In genomic region chr3:104788561-104789311, GRCm38 (mm10) we compare ENCODE assay signal across 8 mouse cellular contexts. TPM values are rescaled to one million over a fixed set of nuclear protein-coding genes. Genes with fewer than 3 reads are reported as not detected.
DNase-seq lines count a peak whose midpoint lies in the region; ATAC-seq and TF ChIP-seq lines count a peak whose summit lies in the region.

No protein-coding gene starts in this region.

- peak overlapping the region; percentile 34 for H3K9ac ChIP-seq in forebrain, embryonic 15.5 days (replicated peaks)
- H3K9ac ChIP-seq in lung, postnatal 0 days (replicated peaks; ENCODE audit: low read depth): peak overlapping the region; percentile 71

- H3K9me3 ChIP-seq in forebrain, embryonic 15.5 days: no peaks in the 10 kb centered on the region
- H3K9me3 ChIP-seq in lung, postnatal 0 days (ENCODE audit: low read length): no peaks in the 10 kb centered on the region

- intact Hi-C loops in heart, postnatal 25 days (cut with DNase I): loop anchor here (2.0 to 5.0 kb wide), 3 partner anchors 30 to 269 kb away; partner anchors contain the start of genes Capza1, Mov10 and St7l

- H3K27me3 ChIP-seq in forebrain, embryonic 15.5 days: peaks cover 5% of the 10 kb centered on the region; the same call in 1 of the 2 replicates
- H3K27me3 ChIP-seq in lung, postnatal 0 days (replicated peaks; ENCODE audit: insufficient read depth, low read length): no peaks in the 10 kb centered on the region

- no peaks in the 10 kb centered on the region for H3K36me3 ChIP-seq in forebrain, embryonic 15.5 days
- peaks cover 13% of the 10 kb centered on the region; the same call in 1 of the 2 replicates for H3K36me3 ChIP-seq in lung, postnatal 0 days (ENCODE audit: insufficient read depth, low read length)

- TF ChIP-seq EP300 in lung, postnatal 0 days (IDR thresholded peaks at IDR 0.05): no peak

- peaks cover 29% of the 10 kb centered on the region for H3K4me1 ChIP-seq in forebrain, embryonic 15.5 days
- peaks cover 15% of the 10 kb centered on the region for H3K4me1 ChIP-seq in lung, postnatal 0 days (ENCODE audit: insufficient read depth, low read depth, low read length)

- ATAC-seq in cerebellum, adult (ENCODE audit: insufficient number of reproducible peaks, low FRiP score, low TSS enrichment): peak; percentile 23; the same call in 1 of the 2 replicates
- ATAC-seq in forebrain, embryonic 15.5 days (replicated peaks): peak; percentile 83
- ATAC-seq in lung, postnatal 0 days: peak; percentile 93

- peak; percentile 48 for DNase-seq in ES-CJ7 (ENCODE audit: low read depth, low spot score)
- peak; percentile 78 for DNase-seq in heart, postnatal 25 days (ENCODE audit: low spot score)
- peak; percentile 88 to 94 for DNase-seq in kidney, postnatal 4 days
- peak; percentile 94 for DNase-seq in lung, postnatal 0 days (ENCODE audit: low spot score)
- peak; percentile 78 for DNase-seq in ovary, adult 18-20 months (ENCODE audit: low spot score)
- peak; percentile 84 for DNase-seq in urinary bladder, postnatal 14 days (ENCODE audit: low spot score)

- H3K27ac ChIP-seq in forebrain, embryonic 15.5 days (replicated peaks): 0 out of 2 replicates have a peak overlapping the region, but pooled peaks have one; percentile 20
- peak overlapping the region; percentile 88 for H3K27ac ChIP-seq in lung, postnatal 0 days (ENCODE audit: low read length)

- WGBS in forebrain, embryonic 15.5 days: under 1% methylated on average over 41 of the region's 52 CpGs
- WGBS in lung, postnatal 0 days: 1% methylated on average over 39 of the region's 52 CpGs

- peak overlapping the region; percentile 81 for H3K4me2 ChIP-seq in forebrain, embryonic 15.5 days (replicated peaks)
- peak overlapping the region; percentile 66 for H3K4me2 ChIP-seq in lung, postnatal 0 days (replicated peaks; ENCODE audit: low read depth, low read length)

- peak; percentile 84 for TF ChIP-seq CTCF in lung, postnatal 0 days (IDR thresholded peaks at IDR 0.05)

- H3K4me3 ChIP-seq in forebrain, embryonic 15.5 days: peak overlapping the region; percentile 43
- H3K4me3 ChIP-seq in lung, postnatal 0 days (ENCODE audit: low read depth, low read length): peak overlapping the region; percentile 62

RNA-seq across cellular contexts. Expression of gene Rhoc, which starts 0.6 kb away (rescaled TPM):
- 43.3 and 44.6 TPM in 2 replicates for polyA plus RNA-seq in forebrain, embryonic 15.5 days (2015; fragmentation: Nextera tagmentation; extraction: Ambion mirVana)
- 100 to 1,000 TPM in 1 of 2 experiments, 10 to 100 TPM in 1; 96.9 to 108 TPM for total RNA-seq in heart, postnatal 25 days (2021)
- 242 and 258 TPM in 2 replicates for polyA plus RNA-seq in lung, postnatal 0 days (2015; fragmentation: Nextera tagmentation; extraction: Ambion mirVana)

RNA-seq across cellular contexts. Expression of gene Fam19a3, which starts 7.1 kb away (rescaled TPM):
- 0.06 and 0.11 TPM in 2 replicates for polyA plus RNA-seq in forebrain, embryonic 15.5 days (2015; fragmentation: Nextera tagmentation; extraction: Ambion mirVana)
- 1 to 10 TPM; 2.5 to 3.0 TPM for total RNA-seq in heart, postnatal 25 days (2021)
- 0.02 TPM in 2 replicates for polyA plus RNA-seq in lung, postnatal 0 days (2015; fragmentation: Nextera tagmentation; extraction: Ambion mirVana)

RNA-seq across cellular contexts. Expression of gene Ppm1j, which starts 7.9 kb away (rescaled TPM):
- 1.9 and 2.7 TPM in 2 replicates for polyA plus RNA-seq in forebrain, embryonic 15.5 days (2015; fragmentation: Nextera tagmentation; extraction: Ambion mirVana)
- 10 to 100 TPM; 22.4 to 26.6 TPM for total RNA-seq in heart, postnatal 25 days (2021)
- polyA plus RNA-seq in lung, postnatal 0 days (2015; fragmentation: Nextera tagmentation; extraction: Ambion mirVana): 3.7 and 4.4 TPM in 2 replicates

RNA-seq across cellular contexts. Expression of gene Mov10, which starts 29.6 kb away (rescaled TPM):
- polyA plus RNA-seq in forebrain, embryonic 15.5 days (2015; fragmentation: Nextera tagmentation; extraction: Ambion mirVana): 7.5 and 7.6 TPM in 2 replicates
- 1 to 10 TPM; 6.2 to 6.3 TPM for total RNA-seq in heart, postnatal 25 days (2021)
- polyA plus RNA-seq in lung, postnatal 0 days (2015; fragmentation: Nextera tagmentation; extraction: Ambion mirVana): 22.2 and 28.8 TPM in 2 replicates

Comparison
In these comparisons a context has a peak if more than half of its experiments do, and no peak if none do; other contexts are left out.
1. Peak in every context shown above with its lines: DNase-seq, ATAC-seq, H3K4me3 ChIP-seq and H3K27ac ChIP-seq.
2. ATAC-seq: peak in every context shown above with its lines; median percentile 93 in lung, postnatal 0 days; 83 in forebrain, embryonic 15.5 days; 23 in cerebellum, adult.